Mouse (Mus musculus): ENCODE data around the gene Mindy4b-ps. TPM values are rescaled to one million over a fixed set of nuclear protein-coding genes. Genes with fewer than 3 reads are reported as not detected.

Mindy4b-ps gene
- polyA plus RNA-seq (2015; fragmentation: Nextera tagmentation; extraction: Ambion mirVana) = not detected in 2 replicates

GRCm38 (mm10) chr3:58822211-58822610 lies at the start of gene Mindy4b-ps:
Gene Mindy4b-ps (minus strand): TSS chr3:58822311.

Other genes with a start within 250 kb of the Mindy4b-ps start
- gene Selenot, start 245.7 kb downstream of the Mindy4b-ps start, polyA plus RNA-seq (2015; fragmentation: Nextera tagmentation; extraction: Ambion mirVana) = 18.4 and 19.3 TPM in 2 replicates
- gene Erich6, start 185.1 kb downstream of the Mindy4b-ps start, polyA plus RNA-seq (2015; fragmentation: Nextera tagmentation; extraction: Ambion mirVana) = not detected in 2 replicates
- gene Siah2, start 129.9 kb downstream of the Mindy4b-ps start, polyA plus RNA-seq (2015; fragmentation: Nextera tagmentation; extraction: Ambion mirVana) = 1.9 and 2.5 TPM in 2 replicates
- not detected in 2 replicates for gene Clrn1, start 63.0 kb upstream of the Mindy4b-ps start, polyA plus RNA-seq (2015; fragmentation: Nextera tagmentation; extraction: Ambion mirVana)
- 1.1 and 1.3 TPM in 2 replicates for gene Med12l, start 183.5 kb upstream of the Mindy4b-ps start, polyA plus RNA-seq (2015; fragmentation: Nextera tagmentation; extraction: Ambion mirVana)